Mouse (Mus musculus) neutrophil, adult 5-6 weeks (primary cell): ENCODE results near the gene 6030498E09Rik. TPM values are rescaled to one million over a fixed set of nuclear protein-coding genes. Genes with fewer than 3 reads are reported as not detected.

Source experiments
- ATAC-seq: fragments of 151-379, 151-347 bp; 2 replicates; pipeline ENCODE4 v1.8.0; 2017; ENCODE audit warnings: mild to moderate bottlenecking, moderate TSS enrichment; ENCODE audit not compliant: insufficient number of reproducible peaks, poor library complexity, low FRiP score, severe bottlenecking; ENCODE audit errors: extremely low read depth
- total RNA-seq: library from RNA; stranded (forward); fragments of 200-1000 nt; gene quantifications from 2 replicates; pipeline ENCODE4 v1.2.3, GENCODE M21; 2017

Gene 6030498E09Rik
- total RNA-seq: not detected in 2 replicates

- ATAC-seq: no peak
These were observed at the start of gene 6030498E09Rik for GRCm38 (mm10) chrX:38772478-38772877. 6030498E09Rik (plus strand) TSS chrX:38772671.

GRCm38 (mm10) chrX:38730081-38730480 lies 42.4 kb upstream of the 6030498E09Rik start:
- ATAC-seq: no peak

GRCm38 (mm10) chrX:38730639-38731038 lies 41.8 kb upstream of the 6030498E09Rik start:
- no peak for ATAC-seq

GRCm38 (mm10) chrX:38733683-38734082 lies 38.8 kb upstream of the 6030498E09Rik start:
- no peak for ATAC-seq

DNA sequence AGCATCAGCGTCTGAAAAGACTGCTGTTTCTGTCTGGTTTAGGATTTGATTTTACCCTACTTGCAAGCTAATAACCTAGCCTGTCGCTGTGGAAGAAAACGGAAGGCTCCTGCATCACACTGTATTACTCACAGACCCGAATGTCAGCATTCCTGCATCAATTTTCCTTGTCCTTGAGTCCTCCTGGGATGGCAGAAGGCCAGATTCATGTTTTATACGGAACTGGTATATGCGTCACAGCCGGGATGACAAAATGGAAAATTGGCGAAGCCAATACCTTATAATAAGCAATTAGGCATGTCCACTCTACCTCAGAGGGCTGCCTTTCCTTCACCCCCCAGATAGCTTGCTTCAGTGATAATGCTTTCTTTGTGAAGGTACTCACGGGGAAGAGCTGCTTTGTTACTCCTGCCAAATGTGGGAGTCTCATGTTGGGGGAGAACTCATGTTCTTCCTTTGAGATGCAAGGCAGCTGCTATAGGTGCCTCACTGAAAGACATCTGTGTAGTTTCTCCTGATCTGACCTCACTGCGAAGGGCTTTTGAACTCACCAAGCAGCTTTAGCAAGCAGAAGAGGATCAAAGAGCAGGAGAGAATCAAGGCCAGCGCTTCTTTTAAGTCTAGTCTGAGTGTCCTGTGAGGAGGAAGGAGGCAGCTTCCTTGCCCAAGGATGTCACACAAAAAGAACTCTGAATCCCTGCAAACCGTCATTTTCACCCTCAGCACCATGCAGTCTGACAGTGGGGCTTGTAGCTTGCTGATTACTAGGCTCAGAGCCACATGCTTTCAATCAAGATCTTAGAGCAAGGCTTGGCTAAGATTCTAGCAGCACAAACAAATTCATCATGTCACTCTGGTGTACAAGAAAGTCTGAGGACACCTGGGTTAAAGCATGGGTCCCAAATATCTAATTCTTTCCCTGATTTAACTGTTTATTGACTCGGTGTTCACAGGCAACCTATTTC lies 37.3 kb upstream of the 6030498E09Rik start:
- ATAC-seq: no peak

- ATAC-seq: no peak
These were observed 1.0 kb upstream of the 6030498E09Rik start for GRCm38 (mm10) chrX:38771453-38771852.

GRCm38 (mm10) chrX:38771886-38772285 lies 585 bp upstream of the 6030498E09Rik start:
- ATAC-seq: no peak

- ATAC-seq: no peak
These were observed 21.9 kb downstream of the 6030498E09Rik start for GRCm38 (mm10) chrX:38794373-38794772.

DNA sequence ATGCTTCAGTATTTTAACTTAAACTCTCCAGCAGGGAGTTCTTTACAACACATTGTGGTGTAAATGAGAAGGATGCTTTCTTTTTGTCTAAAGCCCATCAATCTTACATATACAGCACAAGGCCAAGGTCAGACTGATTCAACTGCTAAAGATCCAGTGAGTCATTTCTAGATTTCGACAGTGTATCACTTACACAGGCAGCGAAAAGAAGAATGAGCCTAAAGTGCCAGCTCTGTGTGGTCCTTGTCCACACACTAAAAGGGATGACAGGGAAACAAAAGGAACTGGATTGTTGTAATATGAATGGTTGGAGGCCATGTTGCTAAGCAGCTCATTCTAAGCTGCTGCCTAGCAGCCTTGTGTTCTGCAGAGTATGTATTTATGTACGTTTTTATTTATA lies 41.5 kb downstream of the 6030498E09Rik start:
- no peak for ATAC-seq

DNA sequence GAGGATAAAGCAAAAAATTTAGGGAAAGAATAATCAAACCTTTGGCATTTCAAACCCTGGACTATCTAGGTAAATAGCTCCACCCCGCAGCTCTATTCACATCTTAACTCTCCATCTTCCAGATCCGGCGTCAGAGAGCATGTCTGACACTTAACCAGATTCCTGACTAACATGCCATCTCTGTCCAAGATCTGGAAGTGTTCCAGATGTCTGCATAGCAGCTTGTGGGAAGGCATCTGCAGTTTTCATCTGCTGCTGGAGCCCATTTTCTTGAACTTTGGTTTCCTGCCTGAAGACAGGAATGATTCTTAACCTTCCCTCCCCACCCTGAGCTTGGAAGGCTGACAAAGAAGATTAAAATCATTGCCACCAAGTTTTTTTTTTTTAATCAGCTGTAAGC lies 44.4 kb downstream of the 6030498E09Rik start:
- no peak for ATAC-seq

DNA sequence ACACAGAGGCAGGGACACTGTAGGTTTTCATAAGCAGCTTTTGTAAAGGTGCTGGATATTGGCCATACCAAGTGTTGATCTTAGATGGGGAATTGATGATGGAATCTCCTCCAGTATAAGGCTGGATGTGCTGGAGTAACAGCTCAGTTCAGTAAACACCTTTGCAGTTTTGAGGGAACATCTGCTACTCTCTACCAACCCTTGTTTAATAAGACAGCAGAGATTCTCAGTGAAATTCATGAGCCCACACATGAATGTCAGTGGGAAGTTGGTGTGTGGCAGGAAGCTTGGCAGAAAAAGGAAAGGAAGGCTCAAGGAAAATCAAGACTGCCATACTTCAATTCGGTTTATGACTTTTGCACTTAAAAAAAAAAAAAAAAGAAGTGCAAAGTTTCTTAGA lies 186.1 kb downstream of the 6030498E09Rik start:
- ATAC-seq: no peak

DNA sequence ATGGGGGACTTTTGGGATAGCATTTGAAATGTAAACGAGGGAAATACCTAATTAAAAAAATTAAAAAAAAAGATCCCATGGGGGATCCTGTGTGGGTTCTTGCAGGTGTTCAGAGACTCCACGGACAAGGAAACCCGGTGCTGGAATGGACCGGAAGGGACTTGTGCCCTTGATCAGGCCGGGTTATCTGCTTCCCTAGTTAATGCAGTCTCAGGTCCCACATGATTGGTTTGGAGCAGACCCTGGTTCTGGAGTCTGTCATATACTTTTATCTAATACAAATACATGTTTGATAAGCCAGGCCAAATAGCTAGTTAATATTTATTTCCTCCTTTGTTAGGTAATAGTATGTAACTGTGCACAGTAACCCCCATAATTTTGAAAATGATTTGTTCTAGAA lies 223.8 kb downstream of the 6030498E09Rik start:
- ATAC-seq: no peak

Other genes starting within 250 kb of the 6030498E09Rik start
- 42.7 and 49.1 TPM in 2 replicates for gene Cul4b, start 196.5 kb upstream of the 6030498E09Rik start, total RNA-seq
- 41.3 and 43.0 TPM in 2 replicates for gene Mcts1, start 172.1 kb upstream of the 6030498E09Rik start, total RNA-seq
- 31.4 and 38.2 TPM in 2 replicates for gene C1galt1c1, start 137.6 kb upstream of the 6030498E09Rik start, total RNA-seq